Mouse (Mus musculus) brain, adult 10 weeks (tissue): ENCODE measurements around the gene Trpc4ap. TPM values are rescaled to one million over a fixed set of nuclear protein-coding genes. Genes with fewer than 3 reads are reported as not detected.

Experiments used
- polyA plus RNA-seq: library from polyadenylated mRNA; stranded (reverse); fragments of 350-450 nt; fragmentation: Illumina TruSeq; extraction: RNeasy Lipid Tissue Mini Kit (QIAGEN cat#74804); gene quantifications from one replicate; pipeline ENCODE4 v1.2.3, GENCODE M21; 2015; ENCODE audit warnings: low read depth, low replicate concordance

Trpc4ap gene
- polyA plus RNA-seq = 127 TPM

GRCm38 (mm10) chr2:155691723-155692493 is at the start of gene Trpc4ap:
Gene Trpc4ap (minus strand): TSS chr2:155692384.

GRCm38 (mm10) chr2:155735766-155736165 is 43.6 kb upstream of the Trpc4ap start, which contains the start of gene Gm17581:
Gene Gm17581 (minus strand): TSS chr2:155735866.

GRCm38 (mm10) chr2:155729158-155729645 is 37.0 kb upstream of the Trpc4ap start, which contains the start of gene Edem2:
Gene Edem2 (minus strand): TSS chr2:155729475.

GRCm38 (mm10) chr2:155610978-155611377 is 81.2 kb downstream of the Trpc4ap start, which contains the start of gene Myh7b:
Gene Myh7b (plus strand): TSS chr2:155611212.

GRCm38 (mm10) chr2:155592137-155592853 is 99.9 kb downstream of the Trpc4ap start, which contains the start of gene Gss:
Gene Gss (minus strand): TSS chr2:155592810.

Other genes with a start within 250 kb of the Trpc4ap start
- 28.6 TPM for gene Ncoa6, start 218.5 kb downstream of the Trpc4ap start, polyA plus RNA-seq
- gene Acss2, start 174.4 kb downstream of the Trpc4ap start, polyA plus RNA-seq = 55.5 TPM
- 143 TPM for gene Ggt7, start 174.1 kb downstream of the Trpc4ap start, polyA plus RNA-seq
- 19.7 TPM for gene Gss, start 99.6 kb downstream of the Trpc4ap start, polyA plus RNA-seq
- gene Myh7b, start 81.2 kb downstream of the Trpc4ap start, polyA plus RNA-seq = 5.1 TPM
- 23.4 TPM for gene Edem2, start 37.1 kb upstream of the Trpc4ap start, polyA plus RNA-seq
- not detected for gene Gm17581, start 43.5 kb upstream of the Trpc4ap start, polyA plus RNA-seq
- 0.74 TPM for gene Procr, start 58.7 kb upstream of the Trpc4ap start, polyA plus RNA-seq
- gene Mmp24, start 83.0 kb upstream of the Trpc4ap start, polyA plus RNA-seq = 22.9 TPM
- gene BC029722, start 127.0 kb upstream of the Trpc4ap start, polyA plus RNA-seq = 90.4 TPM
- 61.9 TPM for gene Eif6, start 134.5 kb upstream of the Trpc4ap start, polyA plus RNA-seq
- gene Fam83c, start 142.5 kb upstream of the Trpc4ap start, polyA plus RNA-seq = not detected
- gene Uqcc1, start 237.9 kb upstream of the Trpc4ap start, polyA plus RNA-seq = 119 TPM
- not detected for gene Gm15557, start 248.3 kb upstream of the Trpc4ap start, polyA plus RNA-seq